Mouse (Mus musculus) telencephalon, adult 2 months (tissue): ENCODE measurements around the gene Wnt10a.
"Not testable (repeated sequence)": the region's sequence is repeated elsewhere in the genome, so short reads cannot be mapped to it uniquely, and the experiment has no call there.

Source experiments
- DNase-seq: peaks from one replicate; pipeline ENCODE4 v3.0.0-alpha.2; 2011; ENCODE audit warnings: low read depth, low spot score

Gene Wnt10a

DNA sequence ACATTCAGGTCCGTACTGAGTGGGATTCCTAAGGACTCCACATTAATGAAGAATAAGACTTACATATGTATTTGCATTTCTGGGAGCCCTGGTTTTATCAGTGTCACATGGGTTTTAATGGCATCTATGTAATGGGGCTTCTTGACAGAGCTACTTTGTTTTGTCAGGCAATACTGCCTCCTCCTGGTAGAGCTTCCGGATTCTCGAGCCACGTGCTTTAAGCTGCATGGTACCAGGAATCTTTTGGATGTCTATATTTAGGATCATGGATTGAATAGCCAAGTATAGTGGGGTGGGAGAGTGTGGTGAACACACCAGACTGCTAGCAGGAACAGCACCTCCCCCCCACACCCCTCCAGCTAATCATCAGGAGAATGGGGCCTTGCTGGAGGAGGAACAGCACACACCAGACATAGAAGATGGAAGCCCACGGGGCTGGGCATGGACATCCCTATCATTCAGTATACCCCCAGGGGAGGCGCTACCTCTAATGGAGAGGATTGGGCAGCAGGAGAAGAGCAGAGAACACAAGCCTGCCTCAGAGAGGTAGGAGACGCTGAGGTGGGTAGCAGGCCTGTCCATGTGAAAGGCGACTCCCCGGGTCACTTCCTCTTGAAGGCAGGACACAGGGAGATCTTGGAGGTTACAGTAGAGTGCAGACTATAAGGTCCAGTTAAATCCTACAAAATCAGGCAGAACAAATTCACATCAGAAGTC lies 23.8 kb downstream of the Wnt10a start:
- no peak for DNase-seq

DNA sequence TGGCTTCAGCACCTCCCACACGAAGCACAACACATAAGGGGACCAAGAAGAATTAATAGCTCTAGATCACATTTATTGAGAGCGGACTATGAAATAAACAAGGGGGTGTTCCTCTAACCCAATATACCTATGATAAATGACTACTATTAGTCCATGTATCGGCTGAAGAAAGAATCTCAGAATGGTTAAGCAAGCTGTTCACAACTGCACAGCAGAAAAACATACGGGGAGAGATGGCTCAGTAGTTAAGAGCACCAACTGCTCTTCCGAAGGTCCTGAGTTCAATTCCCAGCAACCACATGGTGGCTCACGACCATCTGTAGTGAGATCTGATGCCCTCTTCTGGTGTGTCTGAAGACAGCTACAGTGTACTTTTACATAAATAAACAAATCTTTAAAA lies 24.6 kb downstream of the Wnt10a start:
- DNase-seq = not testable (repeated sequence)

DNA sequence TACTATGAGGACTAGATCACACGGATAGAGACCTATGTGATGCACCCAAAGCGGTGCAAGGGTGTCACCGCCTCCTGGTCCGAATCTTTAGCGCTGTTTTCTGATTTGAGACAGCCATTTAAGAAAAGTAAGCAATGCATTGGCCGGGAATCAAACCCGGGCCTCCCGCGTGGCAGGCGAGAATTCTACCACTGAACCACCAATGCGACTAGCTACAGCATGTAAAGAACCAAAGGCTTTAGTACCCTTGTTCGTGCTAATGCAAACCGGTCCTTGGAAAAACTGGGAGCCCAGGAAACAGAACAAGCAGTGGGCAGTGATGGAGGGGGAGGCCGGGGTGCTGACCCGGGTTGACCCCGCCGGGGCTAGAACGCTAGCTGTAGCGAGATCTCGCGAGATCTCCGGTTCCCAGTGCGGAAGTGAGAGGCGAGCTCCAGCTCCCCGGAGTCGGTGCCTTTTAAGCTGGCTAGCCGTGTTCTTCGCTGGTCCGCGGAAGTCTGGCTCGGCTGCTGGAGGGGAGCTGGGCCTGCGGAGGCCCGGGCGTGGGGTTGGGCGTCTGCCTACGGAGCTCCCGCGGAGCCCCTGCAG lies 25.4 kb downstream of the Wnt10a start:
- peak; percentile 89 for DNase-seq

DNA sequence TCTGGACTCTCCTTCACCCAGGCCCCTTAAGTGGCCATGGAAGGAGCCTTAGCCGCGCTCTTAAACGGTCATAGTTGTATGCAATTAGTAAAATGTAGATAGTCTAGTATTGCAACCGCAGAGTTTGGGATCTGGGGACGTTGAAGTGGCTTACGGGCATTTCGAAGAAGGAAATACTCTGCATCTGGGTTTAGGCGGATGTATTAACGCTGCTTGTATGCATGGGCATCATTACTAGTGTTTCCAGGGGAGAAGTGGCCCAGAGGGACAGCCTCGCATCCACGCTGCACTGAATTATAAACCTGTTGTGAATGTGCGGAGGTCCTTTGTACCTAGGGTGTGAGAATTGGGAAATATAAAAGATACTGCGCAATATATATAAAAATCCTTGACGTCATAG lies 25.9 kb downstream of the Wnt10a start:
- no peak for DNase-seq

DNA sequence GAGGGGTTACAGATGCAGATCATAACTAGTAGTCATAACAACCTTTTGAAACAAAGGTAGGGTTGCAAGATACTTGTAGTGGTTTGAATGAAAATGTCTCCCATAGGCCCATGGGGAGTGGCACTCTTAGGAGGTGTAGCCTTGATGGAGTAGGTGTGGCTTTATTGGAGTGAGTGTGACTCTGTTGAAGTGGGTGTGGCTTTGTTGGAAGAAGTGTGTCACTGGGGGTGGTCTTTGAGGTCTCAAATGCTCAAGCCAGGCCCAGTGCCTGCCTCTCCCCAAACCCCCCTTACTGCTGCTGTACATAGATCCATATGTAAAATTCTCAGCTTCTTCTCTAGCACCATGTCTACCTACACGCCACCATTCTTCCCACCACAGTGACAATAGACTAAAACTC lies 27.2 kb downstream of the Wnt10a start:
- no peak for DNase-seq

DNA sequence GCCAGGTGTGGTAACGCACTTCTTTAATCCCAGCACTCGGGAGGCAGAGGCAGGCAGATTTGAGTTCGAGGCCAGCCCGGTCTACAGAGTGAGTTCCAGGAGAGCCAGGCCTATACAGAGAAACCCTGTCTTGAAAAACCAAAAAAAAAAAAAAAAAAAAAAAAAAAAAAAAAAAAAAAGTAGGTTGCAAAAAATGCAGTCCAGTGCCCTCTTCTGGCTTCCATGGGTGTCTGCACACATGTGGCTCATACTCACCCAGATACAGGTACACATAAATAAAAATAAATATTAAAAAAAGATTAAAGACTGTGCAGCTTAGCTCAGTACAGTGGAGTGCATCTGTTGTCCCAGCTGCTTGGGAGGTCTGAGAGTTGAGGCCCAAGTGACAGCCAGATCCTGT lies 32.3 kb downstream of the Wnt10a start:
- DNase-seq = not testable (repeated sequence)

DNA sequence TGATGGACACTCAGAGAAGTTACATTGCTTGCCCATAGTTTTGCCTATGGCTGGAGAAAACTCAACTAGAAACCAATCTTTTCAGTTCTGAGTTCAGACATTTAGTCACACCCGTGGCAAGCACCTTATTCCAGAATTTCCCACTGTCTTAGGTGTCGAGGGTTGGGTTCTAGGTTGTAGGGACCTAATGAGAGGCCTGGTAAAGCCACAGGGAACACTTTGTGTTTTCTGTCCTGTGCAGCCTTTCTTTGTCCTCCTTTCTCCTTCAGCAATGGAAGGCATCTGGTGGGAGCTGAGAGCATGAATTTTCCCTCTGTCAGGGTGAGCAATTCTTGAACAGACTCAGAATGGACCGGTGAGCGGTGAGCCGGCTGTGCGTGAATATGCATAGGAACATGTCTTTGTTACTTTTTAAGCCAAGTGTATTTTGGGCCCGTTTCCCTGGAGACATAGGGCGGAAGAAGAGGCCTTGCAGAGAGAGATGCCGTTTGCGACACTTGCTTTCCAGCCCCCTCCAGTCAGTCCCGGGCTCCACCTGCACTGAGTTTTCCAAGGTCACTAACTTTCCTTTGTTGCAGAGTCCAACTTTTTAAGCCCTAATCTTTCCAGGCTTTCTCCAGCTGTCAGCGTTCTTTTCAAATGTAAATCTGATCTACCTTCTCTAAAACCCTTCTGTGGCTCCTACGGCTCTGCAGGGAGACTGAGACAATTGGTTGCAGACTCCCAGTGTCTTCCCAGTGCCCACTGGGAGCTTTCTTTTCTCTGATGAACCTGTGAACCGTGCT lies 33.4 kb downstream of the Wnt10a start:
- peak; percentile 87 for DNase-seq

DNA sequence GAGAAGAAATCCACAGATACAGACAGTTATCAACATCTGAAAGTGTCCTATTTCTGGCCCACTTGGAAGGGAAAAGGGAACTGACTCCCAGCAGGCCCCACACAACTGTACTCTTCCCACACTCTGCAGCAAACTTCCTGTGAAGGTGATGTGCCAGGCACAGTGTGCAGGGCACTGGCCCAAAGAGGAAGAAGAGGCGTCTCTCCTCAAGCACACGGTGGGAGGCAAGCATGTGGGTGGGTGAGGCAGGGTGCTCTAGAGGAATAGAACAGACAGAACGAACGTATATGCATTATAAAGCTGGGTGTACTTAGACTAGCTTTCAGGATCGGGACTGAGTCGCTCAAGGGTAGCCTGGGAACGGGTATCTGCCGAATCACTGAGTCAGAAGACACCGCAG lies 38.7 kb downstream of the Wnt10a start:
- DNase-seq = peak; percentile 81

DNA sequence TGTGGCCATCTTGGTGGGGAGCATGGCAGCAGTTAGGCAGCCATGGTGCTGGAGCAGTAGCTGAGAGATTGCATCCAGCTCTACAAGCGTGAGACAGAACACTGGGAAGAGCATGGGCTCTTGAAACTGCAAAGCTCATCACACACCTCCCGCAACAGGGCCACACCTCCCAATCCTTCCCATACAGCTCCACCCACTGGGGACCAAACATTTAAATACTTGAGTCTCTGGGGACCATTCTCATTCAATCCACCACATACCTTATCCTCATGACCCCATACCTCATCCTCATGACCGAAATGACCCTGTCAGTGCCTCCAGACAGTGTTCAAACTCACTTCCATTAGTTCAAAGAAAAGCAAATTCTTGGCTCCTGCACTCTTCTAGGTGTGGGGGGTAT lies 41.9 kb downstream of the Wnt10a start:
- DNase-seq = no peak

DNA sequence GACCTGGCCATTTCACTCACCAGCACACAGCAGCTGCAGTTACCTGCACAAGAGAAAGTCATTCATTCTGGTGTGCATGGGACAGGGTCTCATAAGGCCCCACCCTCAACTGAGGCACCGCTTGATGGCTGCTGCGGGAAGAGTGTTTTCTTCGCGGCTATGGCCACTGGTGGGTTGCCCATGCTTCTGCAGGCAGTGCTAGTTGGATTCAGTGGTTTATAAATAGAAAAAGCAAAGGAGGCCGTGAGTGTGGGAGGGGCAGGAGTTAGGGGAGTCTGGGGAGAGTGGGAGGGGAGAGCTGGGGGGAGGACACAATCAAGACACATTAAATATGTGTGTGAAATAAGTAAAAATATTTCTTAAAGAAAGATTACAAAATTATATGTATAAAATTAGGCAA lies 51.8 kb downstream of the Wnt10a start:
- DNase-seq = no peak

DNA sequence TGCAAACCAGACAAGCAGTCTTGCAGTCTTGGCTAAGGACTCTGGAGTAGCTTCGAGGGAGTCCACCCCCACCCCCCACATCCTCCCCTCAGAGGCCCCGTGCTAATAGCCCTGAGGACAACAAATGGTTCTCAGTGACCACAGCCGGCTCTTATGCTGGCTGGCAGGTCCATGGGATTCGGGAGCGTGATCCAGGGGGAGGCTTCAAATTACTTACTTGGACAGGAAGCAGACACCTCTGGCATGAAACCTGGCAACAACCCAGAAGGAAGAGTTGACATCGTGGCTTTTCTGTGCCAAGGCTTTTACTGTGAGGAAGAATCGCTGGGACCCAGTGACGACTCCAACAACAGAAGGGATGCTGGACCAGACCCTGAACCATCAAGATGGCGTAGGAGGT lies 55.0 kb downstream of the Wnt10a start:
- no peak for DNase-seq

DNA sequence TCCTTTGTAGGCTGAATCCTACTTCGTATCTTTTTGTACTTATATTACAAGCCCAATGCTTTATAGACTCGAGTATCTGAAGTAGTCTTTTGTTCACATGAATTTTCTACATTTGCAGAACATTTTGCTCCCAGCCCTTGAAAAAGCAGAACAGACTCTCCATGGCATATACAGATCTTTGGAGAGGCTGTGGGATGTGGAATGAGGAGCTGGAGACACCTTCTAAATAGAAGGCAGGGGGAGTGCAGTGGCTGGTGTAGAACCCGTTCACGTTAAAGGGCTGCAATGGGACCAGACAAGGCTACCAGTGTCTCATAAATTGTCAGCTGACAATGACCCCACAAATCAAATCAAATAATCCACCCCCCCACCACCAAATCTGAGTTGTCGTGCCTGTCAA lies 57.6 kb downstream of the Wnt10a start:
- DNase-seq = no peak

DNA sequence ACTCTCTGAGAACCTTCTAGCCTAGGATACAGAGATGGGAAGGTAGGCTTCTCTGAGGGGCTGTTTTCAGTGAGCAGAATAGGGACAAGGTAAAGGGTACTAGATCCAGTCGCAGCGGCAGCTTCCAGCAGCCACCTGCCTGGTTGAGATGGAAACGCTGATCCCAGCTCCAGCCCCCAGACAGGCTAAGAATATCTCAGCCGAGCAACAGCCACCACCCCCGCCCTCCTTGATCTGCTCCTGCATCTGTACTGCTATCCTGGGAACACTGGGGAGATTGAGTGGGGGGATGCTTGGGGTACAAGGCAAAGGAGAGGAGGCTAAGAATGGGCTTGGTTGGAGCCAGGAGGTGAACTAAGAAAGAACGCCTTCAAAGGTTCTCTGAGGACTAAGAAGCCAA lies 58.9 kb downstream of the Wnt10a start:
- DNase-seq = peak; percentile 93

DNA sequence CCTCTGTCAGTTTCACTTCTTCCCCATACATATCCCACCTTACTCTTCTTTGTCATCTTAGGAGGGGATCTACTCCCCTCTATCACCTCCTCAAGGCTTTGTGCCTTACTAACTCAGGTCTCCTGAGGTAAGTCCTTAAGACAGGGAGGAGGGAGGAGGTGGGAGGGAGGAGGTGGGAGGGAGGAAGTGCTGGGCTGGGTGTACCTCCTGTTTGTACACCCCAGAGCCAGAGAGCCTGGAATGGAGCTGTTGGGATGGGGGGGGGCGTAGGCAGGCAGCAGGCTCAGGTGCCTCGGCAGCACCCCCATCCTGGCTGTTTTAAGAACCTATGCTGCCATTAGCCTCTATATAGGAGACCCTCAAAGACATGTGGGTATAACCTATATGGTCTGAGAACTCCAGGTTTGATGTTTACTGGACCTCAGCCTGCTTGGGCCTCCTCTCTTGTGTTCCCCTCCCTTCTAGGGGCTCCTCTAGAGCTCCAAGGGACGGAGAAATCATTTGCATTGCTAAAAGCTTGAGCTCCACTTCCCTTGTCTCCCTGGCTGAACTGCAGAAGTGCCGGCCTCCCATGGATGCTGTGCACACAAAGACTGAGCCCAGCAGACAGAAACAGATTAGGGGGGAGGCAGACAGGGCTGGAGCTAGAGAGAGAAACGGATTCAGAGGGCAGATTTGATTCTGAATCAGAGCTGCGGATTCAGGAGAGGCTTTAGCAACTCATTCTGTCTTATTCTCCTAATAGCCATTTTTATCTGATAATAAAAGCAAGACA lies 59.9 kb downstream of the Wnt10a start:
- DNase-seq = no peak
